Mouse (Mus musculus) small intestine, adult 2 months (tissue): Measurements from ENCODE around the gene Spryd3. TPM values are rescaled to one million over a fixed set of nuclear protein-coding genes. Genes with fewer than 3 reads are reported as not detected.
"Not testable (repeated sequence)": the region's sequence is repeated elsewhere in the genome, so short reads cannot be mapped to it uniquely, and the experiment has no call there.

Source experiments
- H3K27ac ChIP-seq: fragments of 200-500 bp; 2 replicates; pipeline ENCODE4 v1.5.1; 2012; ENCODE audit warnings: low read depth, low read length, control low read depth, inconsistent platforms; ENCODE audit not compliant: insufficient read depth
- H3K27me3 ChIP-seq: fragments of 200-500 bp; 2 replicates; pipeline ENCODE4 v1.6.1; 2012; ENCODE audit warnings: mild to moderate bottlenecking, moderate library complexity, low read length, inconsistent platforms; ENCODE audit not compliant: control insufficient read depth, insufficient read depth
- H3K36me3 ChIP-seq: fragments of 200-500 bp; 2 replicates; pipeline ENCODE4 v1.6.1; 2012; ENCODE audit warnings: mild to moderate bottlenecking, low read length, control low read depth, inconsistent platforms; ENCODE audit not compliant: control insufficient read depth, insufficient read depth
- H3K4me1 ChIP-seq: fragments of 200-500 bp; 2 replicates; pipeline ENCODE4 v1.6.1; 2012; ENCODE audit warnings: low read length, inconsistent platforms, mixed read lengths; ENCODE audit not compliant: control insufficient read depth, insufficient read depth, insufficient read length
- H3K4me3 ChIP-seq: fragments of 200-500 bp; 2 replicates; pipeline ENCODE4 v1.5.1; 2012; ENCODE audit warnings: low read depth, mild to moderate bottlenecking, control low read depth, inconsistent platforms, low read length, moderate library complexity
- CTCF ChIP-seq: fragments of 200-500 bp; IDR thresholded peaks from 2 replicates; pipeline ENCODE4 v1.5.1; 2012; ENCODE audit warnings: low read depth, mild to moderate bottlenecking, control low read depth, inconsistent platforms, low read length, moderate library complexity, mixed read lengths; ENCODE audit not compliant: insufficient replicate concordance, insufficient read length; ENCODE audit errors: extremely low read depth
- POLR2A ChIP-seq: fragments of 200-500 bp; IDR thresholded peaks from 2 replicates; pipeline ENCODE4 v1.6.1; 2012; ENCODE audit warnings: low read depth, mild to moderate bottlenecking, control low read depth, inconsistent platforms, low read length, moderate library complexity
- WGBS: fragments of 180-500 bp; shearing (Covaris S2); methylation state at CpG from one replicate; pipeline ENCODE4 v1.1.7; 2018; 5-methylcytosine and 5-hydroxymethylcytosine counted together
- polyA plus RNA-seq: library from polyadenylated mRNA; depleted of rRNA; stranded (reverse); fragments of >200 nt; gene quantifications from 2 replicates; pipeline ENCODE4 v1.2.3, GENCODE M21; 2012

The Spryd3 gene
- polyA plus RNA-seq, 1 experiment: 48.8 TPM

DNA sequence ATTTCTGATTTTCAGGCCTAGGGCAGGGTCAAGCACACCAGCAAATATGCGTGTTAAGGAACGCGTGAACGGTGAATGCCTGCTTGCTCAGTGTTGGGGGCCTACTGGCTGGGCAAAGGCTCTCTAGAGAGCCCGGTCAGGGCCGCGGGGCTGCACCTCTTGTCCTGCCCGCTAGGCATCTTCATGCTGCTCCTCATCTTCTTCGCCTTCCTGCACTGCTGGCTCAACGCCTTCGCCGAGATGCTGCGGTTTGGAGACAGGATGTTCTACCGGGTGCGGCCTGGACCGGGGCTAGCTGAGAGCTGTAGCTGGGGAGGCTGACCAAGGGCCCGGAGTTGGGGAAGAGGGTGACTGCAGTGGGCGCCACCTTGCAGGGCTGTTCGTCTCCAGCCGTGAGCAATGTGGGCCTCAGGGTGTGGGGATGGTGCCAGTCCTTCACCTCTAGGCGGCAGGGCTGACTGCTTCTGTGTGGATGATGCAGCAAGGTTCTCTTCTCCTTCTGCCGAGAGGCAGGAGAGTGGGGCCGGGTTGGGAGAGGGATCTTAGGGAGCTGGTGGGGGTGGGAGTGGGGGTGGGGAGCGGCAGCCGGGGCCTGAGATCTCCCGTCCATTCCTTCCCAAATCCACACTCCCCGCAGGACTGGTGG, 24.5 kb upstream of the Spryd3 start:
- H3K4me3 ChIP-seq: no peak overlapping the region
- no peak for TF ChIP-seq CTCF
- TF ChIP-seq POLR2A: no peak
- H3K27ac ChIP-seq: no peak overlapping the region
- H3K27me3 ChIP-seq: no peaks in the 10 kb centered on the region
- H3K4me1 ChIP-seq: peaks cover 3% of the 10 kb centered on the region; the same call in 1 of the 2 replicates
- peaks cover 59% of the 10 kb centered on the region for H3K36me3 ChIP-seq
- 84% methylated on average over 27 of the region's 27 CpGs for WGBS

DNA sequence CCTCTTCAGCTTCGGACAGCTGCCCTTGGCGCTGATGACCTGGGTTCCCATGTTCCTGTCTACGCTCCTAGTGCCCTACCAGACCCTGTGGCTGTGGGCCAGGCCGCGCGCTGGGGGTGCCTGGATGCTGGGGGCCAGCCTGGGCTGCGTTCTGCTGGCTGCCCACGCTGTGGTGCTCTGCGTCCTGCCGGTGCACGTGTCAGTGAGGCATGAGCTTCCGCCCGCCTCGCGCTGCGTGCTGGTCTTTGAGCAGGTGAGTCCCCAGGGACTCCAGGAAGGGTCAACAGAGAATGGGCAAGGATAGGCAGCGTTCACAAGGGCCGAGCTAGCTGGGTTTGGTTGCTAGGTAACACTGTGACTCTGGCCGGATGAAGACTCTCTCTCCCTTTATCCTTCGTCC, 20.8 kb upstream of the Spryd3 start:
- TF ChIP-seq POLR2A (no peak), CTCF (no peak)
- peaks cover 9% of the 10 kb centered on the region for H3K4me1 ChIP-seq
- peaks cover 60% of the 10 kb centered on the region for H3K36me3 ChIP-seq
- H3K27me3 ChIP-seq: no peaks in the 10 kb centered on the region
- H3K4me3 ChIP-seq: no peak overlapping the region
- WGBS: 73% methylated on average over 20 of the region's 20 CpGs
- H3K27ac ChIP-seq: no peak overlapping the region

- 95% methylated on average over 6 of the region's 6 CpGs for WGBS
- not testable (repeated sequence) for H3K4me1 ChIP-seq, H3K27me3 ChIP-seq, H3K4me3 ChIP-seq, H3K27ac ChIP-seq
- H3K36me3 ChIP-seq: peaks cover 45% of the 10 kb centered on the region
Observed at GRCm38 (mm10) chr15:102155006-102155405, 19.0 kb upstream of the Spryd3 start.

GRCm38 (mm10) chr15:102152646-102153045, 16.6 kb upstream of the Spryd3 start:
- no peak for TF ChIP-seq POLR2A
- TF ChIP-seq CTCF: no peak
- 44% methylated on average over 4 of the region's 4 CpGs for WGBS
- H3K36me3 ChIP-seq: peaks cover 27% of the 10 kb centered on the region
- no peak overlapping the region for H3K27ac ChIP-seq
- H3K4me1 ChIP-seq: peaks cover 17% of the 10 kb centered on the region
- no peak overlapping the region for H3K4me3 ChIP-seq
- no peaks in the 10 kb centered on the region for H3K27me3 ChIP-seq

DNA sequence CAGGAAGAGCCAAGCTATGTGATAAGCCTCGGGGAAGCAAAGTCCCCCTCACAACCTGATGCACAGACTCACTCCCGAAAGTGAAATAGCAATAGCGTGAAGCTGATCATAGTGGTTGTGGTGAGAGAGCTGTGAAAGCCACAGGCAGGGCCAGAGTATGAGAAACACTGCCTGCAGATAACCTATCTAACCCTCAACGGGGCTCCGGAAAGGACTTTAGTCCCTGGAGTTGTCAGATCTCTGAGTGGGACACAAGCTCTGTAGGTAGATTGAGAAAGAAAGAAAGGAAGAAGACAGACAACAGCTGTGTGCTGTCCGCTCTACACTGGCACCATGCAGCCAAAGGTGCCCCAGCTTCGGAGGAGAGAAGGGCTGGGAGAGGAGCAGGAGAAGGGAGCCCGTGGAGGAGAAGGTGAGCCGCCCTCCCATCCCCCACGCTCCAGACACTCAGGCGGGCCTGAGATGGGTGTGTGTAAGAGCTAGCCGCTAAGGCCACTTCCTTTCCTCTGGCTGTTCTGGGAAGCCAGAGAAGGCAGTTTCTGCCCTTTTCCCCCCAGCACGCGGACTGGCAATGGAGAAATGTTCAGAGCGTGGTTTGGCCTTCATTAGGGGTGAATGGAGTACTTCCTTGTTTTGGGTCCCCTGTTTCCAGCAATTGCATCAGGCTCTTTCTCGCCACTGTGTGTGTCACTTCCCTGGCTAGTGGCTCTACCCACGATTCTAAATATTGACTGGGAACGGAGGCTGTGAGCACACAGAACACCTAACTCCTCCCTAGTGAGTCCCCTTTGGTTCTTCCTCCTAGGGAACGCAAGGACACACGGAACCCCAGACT, 14.5 kb upstream of the Spryd3 start, which contains the start of gene Soat2:
Soat2 (plus strand) TSS at position 226 of the 835 bp plus-strand sequence.
- Histone ChIP-seq H3K27me3 (no peaks in the 10 kb centered on the region), H3K4me3 (peak within 1 kb of the TSS; percentile 68), H3K36me3 (peaks cover 10% of the 10 kb centered on the region), H3K27ac (peak within 1 kb of the TSS; percentile 98), H3K4me1 (peaks cover 14% of the 10 kb centered on the region)
- 11% methylated on average over 20 of the region's 20 CpGs for whole genome bisulfite sequencing
- 0 out of 2 replicates have a peak, but pooled peaks have one; percentile 11 for TF ChIP-seq POLR2A
- no peak for TF ChIP-seq CTCF

GRCm38 (mm10) chr15:102149561-102149960, 13.5 kb upstream of the Spryd3 start:
- TF ChIP-seq POLR2A (no peak), CTCF (no peak)
- peaks cover 8% of the 10 kb centered on the region; the same call in 1 of the 2 replicates for H3K36me3 ChIP-seq
- 26% methylated on average over 4 of the region's 4 CpGs for WGBS
- H3K27me3 ChIP-seq: peaks cover 3% of the 10 kb centered on the region; the same call in 1 of the 2 replicates
- no peak overlapping the region for H3K4me3 ChIP-seq
- H3K4me1 ChIP-seq: peaks cover 14% of the 10 kb centered on the region
- H3K27ac ChIP-seq: peak overlapping the region; percentile 98
